Mouse (Mus musculus): ENCODE results near the gene Aaed1. TPM values are rescaled to one million over a fixed set of nuclear protein-coding genes. Genes with fewer than 3 reads are reported as not detected.

Gene Aaed1
- polyA plus RNA-seq, 1 experiment from 2014 or later: 89.2 TPM

DNA sequence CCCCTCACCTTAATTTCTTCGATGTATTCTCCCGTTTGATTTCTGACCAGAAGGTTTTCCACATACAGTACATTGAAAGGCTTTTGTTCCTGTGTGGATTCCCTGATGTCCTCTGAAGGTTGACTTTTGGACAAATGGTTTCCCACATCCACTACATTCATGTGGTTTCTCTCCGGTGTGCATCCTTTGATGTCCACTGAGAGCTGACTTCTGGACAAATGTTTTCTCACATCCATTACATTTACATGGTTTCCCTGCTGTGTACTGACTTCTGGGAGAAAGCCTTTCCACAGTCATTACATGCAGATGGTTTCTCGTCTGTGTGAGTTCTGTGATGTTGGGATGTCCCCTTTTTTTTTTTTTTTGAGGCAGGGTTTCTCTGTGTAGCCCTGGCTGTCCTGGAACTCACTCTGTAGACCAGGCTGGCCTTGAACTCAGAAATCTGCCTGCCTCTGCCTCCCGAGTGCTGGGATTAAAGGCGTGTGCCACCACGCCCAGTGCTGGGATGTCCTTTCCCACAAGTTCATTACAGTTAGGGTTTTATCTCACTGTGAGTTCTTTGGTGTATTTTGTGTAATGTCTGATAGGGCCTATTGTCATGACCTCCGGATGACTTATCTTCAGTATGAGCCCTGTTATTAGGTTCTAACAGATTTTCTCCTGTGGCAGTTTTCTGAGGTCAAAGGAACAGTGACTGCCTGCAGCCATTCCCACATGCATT, 10.2 kb upstream of the Aaed1 start:
- WGBS: 80% methylated on average over 8 of the region's 8 CpGs
- ATAC-seq: no peak
- H3K9ac ChIP-seq (replicated peaks; ENCODE audit: low read depth): no peak overlapping the region
- DNase-seq (ENCODE audit: low spot score): no peak
- no peaks in the 10 kb centered on the region for H3K27me3 ChIP-seq (replicated peaks; ENCODE audit: insufficient read depth, low read length)
- H3K4me1 ChIP-seq (ENCODE audit: insufficient read depth, low read depth, low read length): no peaks in the 10 kb centered on the region
- no peak overlapping the region for H3K27ac ChIP-seq (ENCODE audit: low read length)
- no peak for TF ChIP-seq CTCF (IDR thresholded peaks at IDR 0.05)
- no peak for TF ChIP-seq EP300 (IDR thresholded peaks at IDR 0.05)
- no peak overlapping the region for H3K4me2 ChIP-seq (replicated peaks; ENCODE audit: low read depth, low read length)
- H3K36me3 ChIP-seq (ENCODE audit: insufficient read depth, low read length): no peaks in the 10 kb centered on the region
- H3K9me3 ChIP-seq (ENCODE audit: low read length): no peaks in the 10 kb centered on the region
- H3K4me3 ChIP-seq (ENCODE audit: low read depth, low read length): no peak overlapping the region

DNA sequence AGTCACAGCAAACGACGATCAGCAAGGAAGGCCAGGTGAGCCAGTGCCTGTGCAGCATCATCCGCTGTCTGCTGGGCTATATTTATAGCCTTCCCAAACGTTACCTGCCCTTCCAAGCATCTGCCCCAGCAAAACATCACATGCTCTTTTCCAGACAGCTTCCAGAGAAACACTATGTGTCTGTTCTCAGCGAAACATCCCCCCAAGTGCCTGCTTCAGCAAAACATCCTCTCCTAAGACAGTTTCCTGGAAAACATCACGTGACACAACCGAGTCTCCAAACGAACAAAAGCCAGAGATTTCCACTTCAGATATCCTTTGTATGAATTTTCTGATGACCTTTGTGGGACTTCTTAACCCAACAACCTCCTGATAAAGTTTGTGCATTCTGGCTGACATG, 7.8 kb upstream of the Aaed1 start:
- Histone ChIP-seq H3K27ac (ENCODE audit: low read length) (no peak overlapping the region), H3K27me3 (replicated peaks; ENCODE audit: insufficient read depth, low read length) (no peaks in the 10 kb centered on the region), H3K4me1 (ENCODE audit: insufficient read depth, low read depth, low read length) (no peaks in the 10 kb centered on the region), H3K9ac (replicated peaks; ENCODE audit: low read depth) (no peak overlapping the region), H3K36me3 (ENCODE audit: insufficient read depth, low read length) (no peaks in the 10 kb centered on the region), H3K4me3 (ENCODE audit: low read depth, low read length) (no peak overlapping the region), H3K4me2 (replicated peaks; ENCODE audit: low read depth, low read length) (no peak overlapping the region), H3K9me3 (ENCODE audit: low read length) (no peaks in the 10 kb centered on the region)
- no peak for ATAC-seq
- TF ChIP-seq EP300 (IDR thresholded peaks at IDR 0.05) (no peak), CTCF (IDR thresholded peaks at IDR 0.05) (no peak)
- no peak for DNase-seq (ENCODE audit: low spot score)
- 62% methylated on average over 8 of the region's 8 CpGs for WGBS

GRCm38 (mm10) chr13:64319782-64320181, 7.3 kb upstream of the Aaed1 start:
- TF ChIP-seq EP300 (IDR thresholded peaks at IDR 0.05): no peak
- no peak for TF ChIP-seq CTCF (IDR thresholded peaks at IDR 0.05)
- no peak overlapping the region for H3K4me2 ChIP-seq (replicated peaks; ENCODE audit: low read depth, low read length)
- no peak for DNase-seq (ENCODE audit: low spot score)

DNA sequence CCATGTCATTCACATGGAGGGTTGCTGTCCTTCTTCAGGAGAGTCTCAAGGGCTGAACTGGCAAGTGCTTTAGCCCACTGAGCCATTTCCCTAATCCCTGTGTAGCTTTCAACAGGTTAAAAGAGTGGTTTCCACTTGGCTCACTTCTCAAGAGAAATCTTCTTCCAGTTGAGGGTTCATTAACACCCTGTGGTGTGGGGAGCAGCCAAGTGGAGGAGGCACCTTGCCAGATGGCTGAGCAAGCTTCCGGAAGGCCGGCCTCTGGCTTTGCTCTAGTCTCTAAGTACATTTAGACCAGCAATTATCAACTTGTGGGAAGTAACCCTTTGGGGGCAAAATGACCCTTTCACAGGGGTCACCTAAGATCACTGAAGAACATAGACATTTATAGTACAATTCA, 5.8 kb upstream of the Aaed1 start:
- H3K4me1 ChIP-seq (ENCODE audit: insufficient read depth, low read depth, low read length): no peaks in the 10 kb centered on the region
- no peak overlapping the region for H3K27ac ChIP-seq (ENCODE audit: low read length)
- ATAC-seq (no peak; the same call in 1 of the 2 replicates), DNase-seq (ENCODE audit: low spot score) (no peak)
- TF ChIP-seq CTCF (IDR thresholded peaks at IDR 0.05) (no peak), EP300 (IDR thresholded peaks at IDR 0.05) (no peak)
- 44% methylated on average over 2 of the region's 2 CpGs for WGBS
- H3K9ac ChIP-seq (replicated peaks; ENCODE audit: low read depth): no peak overlapping the region
- no peaks in the 10 kb centered on the region for H3K9me3 ChIP-seq (ENCODE audit: low read length)
- H3K27me3 ChIP-seq (replicated peaks; ENCODE audit: insufficient read depth, low read length): no peaks in the 10 kb centered on the region
- no peaks in the 10 kb centered on the region for H3K36me3 ChIP-seq (ENCODE audit: insufficient read depth, low read length)
- no peak overlapping the region for H3K4me3 ChIP-seq (ENCODE audit: low read depth, low read length)
- H3K4me2 ChIP-seq (replicated peaks; ENCODE audit: low read depth, low read length): no peak overlapping the region

More at GRCm38 (mm10) chr13:64319782-64320181, 7.3 kb upstream of the Aaed1 start:
- ATAC-seq: no peak
- Histone ChIP-seq H3K9ac (replicated peaks; ENCODE audit: low read depth) (no peak overlapping the region), H3K9me3 (ENCODE audit: low read length) (no peaks in the 10 kb centered on the region), H3K36me3 (ENCODE audit: insufficient read depth, low read length) (no peaks in the 10 kb centered on the region), H3K27me3 (replicated peaks; ENCODE audit: insufficient read depth, low read length) (no peaks in the 10 kb centered on the region), H3K4me1 (ENCODE audit: insufficient read depth, low read depth, low read length) (no peaks in the 10 kb centered on the region), H3K27ac (ENCODE audit: low read length) (no peak overlapping the region), H3K4me3 (ENCODE audit: low read depth, low read length) (no peak overlapping the region)

DNA sequence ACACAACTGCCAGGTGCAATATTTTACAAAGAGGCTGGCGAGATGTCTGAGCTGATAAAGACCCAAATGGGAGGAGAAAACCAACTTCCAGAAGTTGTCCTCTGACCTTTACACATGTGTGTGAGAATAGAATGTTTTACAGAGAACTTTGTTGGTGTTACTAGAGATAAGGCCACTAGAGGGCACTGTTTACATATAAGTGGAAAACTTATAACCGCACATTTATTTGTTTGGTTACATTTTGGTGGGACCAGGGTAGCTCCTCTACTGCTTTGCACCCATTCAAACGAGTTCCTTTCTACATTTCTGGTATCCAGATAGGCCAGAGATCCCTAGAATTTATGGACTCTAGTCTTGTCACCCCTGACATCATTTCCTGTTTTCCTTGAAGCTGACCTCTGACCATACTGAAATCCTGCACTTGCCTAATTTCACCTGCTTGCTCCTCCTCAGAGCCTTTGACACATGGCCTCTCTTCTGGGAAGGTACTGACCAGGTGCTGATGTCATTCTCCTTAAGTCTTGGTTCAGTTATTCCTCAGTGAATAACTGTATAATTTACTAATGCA, 3.1 kb upstream of the Aaed1 start:
- DNase-seq (ENCODE audit: low spot score): peak; percentile 87

DNA sequence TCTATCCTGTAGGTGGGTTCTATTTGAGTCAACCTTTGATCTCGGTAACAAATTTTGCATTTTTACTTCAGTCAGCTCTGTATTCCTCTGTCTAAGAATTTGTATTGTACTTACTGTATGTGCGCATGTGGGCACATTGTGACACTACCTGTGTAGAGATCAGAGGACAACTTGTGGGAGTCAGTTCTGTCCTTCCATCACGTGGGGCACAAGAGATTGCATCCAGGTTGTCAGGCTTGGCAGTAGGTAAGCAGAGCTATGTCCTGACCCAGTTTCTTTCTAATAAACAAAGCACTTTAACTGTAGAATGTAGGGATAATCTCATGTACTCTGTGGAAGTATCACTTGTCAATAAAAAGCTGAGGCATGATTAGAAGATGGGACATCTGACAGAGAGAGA, 1.5 kb upstream of the Aaed1 start:
- DNase-seq (ENCODE audit: low spot score) (no peak), ATAC-seq (no peak)
- 67% methylated on average over 3 of the region's 3 CpGs for WGBS

More for the DNA sequence above, 3.1 kb upstream of the Aaed1 start:
- H3K27ac ChIP-seq (ENCODE audit: low read length): no peak overlapping the region
- no peaks in the 10 kb centered on the region for H3K36me3 ChIP-seq (ENCODE audit: insufficient read depth, low read length)
- H3K27me3 ChIP-seq (replicated peaks; ENCODE audit: insufficient read depth, low read length): no peaks in the 10 kb centered on the region
- H3K4me1 ChIP-seq (ENCODE audit: insufficient read depth, low read depth, low read length): peaks cover 3% of the 10 kb centered on the region
- H3K9ac ChIP-seq (replicated peaks; ENCODE audit: low read depth): no peak overlapping the region
- no peak for ATAC-seq
- no peaks in the 10 kb centered on the region for H3K9me3 ChIP-seq (ENCODE audit: low read length)
- no peak overlapping the region for H3K4me3 ChIP-seq (ENCODE audit: low read depth, low read length)
- 0% methylated on average over 3 of the region's 3 CpGs for WGBS
- TF ChIP-seq CTCF (IDR thresholded peaks at IDR 0.05): peak; percentile 78
- TF ChIP-seq EP300 (IDR thresholded peaks at IDR 0.05): no peak
- H3K4me2 ChIP-seq (replicated peaks; ENCODE audit: low read depth, low read length): no peak overlapping the region

More for the DNA sequence above, 1.5 kb upstream of the Aaed1 start:
- peaks cover 7% of the 10 kb centered on the region for H3K4me1 ChIP-seq (ENCODE audit: insufficient read depth, low read depth, low read length)
- TF ChIP-seq CTCF (IDR thresholded peaks at IDR 0.05) (no peak), EP300 (IDR thresholded peaks at IDR 0.05) (no peak)
- no peaks in the 10 kb centered on the region for H3K9me3 ChIP-seq (ENCODE audit: low read length)
- H3K27me3 ChIP-seq (replicated peaks; ENCODE audit: insufficient read depth, low read length): no peaks in the 10 kb centered on the region
- no peak overlapping the region for H3K27ac ChIP-seq (ENCODE audit: low read length)
- H3K4me3 ChIP-seq (ENCODE audit: low read depth, low read length): no peak overlapping the region
- H3K9ac ChIP-seq (replicated peaks; ENCODE audit: low read depth): no peak overlapping the region
- H3K4me2 ChIP-seq (replicated peaks; ENCODE audit: low read depth, low read length): no peak overlapping the region
- H3K36me3 ChIP-seq (ENCODE audit: insufficient read depth, low read length): no peaks in the 10 kb centered on the region

Data from lung, postnatal 0 days (tissue).